Mouse (Mus musculus): Measurements from ENCODE around the gene Tmem108. TPM values are rescaled to one million over a fixed set of nuclear protein-coding genes. Genes with fewer than 3 reads are reported as not detected.

Tmem108 gene
- polyA plus RNA-seq, 1 experiment from 2014 or later = 18.4 TPM

DNA sequence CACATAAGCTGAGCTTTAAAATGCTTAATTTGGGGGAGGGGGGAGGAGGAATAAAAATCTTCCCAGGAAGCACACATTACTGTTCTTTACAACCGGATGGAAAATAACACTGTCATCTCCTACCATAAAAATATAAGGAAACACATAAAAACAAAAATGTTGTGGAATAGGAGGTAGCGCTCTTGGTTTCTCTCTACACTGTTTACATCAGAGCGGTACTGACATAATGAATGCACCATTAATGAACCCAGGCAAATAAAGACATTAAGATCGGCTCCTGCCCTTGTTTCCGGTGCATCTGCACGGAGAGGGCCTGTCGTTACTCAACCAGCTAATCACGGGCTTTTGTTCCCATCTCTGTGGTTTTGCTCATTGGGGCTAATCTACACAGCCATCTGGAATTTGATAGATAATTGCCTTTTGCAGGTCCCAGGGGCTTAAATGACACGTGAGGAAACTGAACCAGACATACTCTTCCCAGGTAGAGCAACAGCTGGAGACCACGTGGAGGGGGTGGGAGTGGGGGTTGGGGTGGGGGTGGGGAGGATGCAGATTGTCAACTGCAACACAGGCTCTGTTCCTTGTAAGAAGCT is 107.5 kb downstream of the Tmem108 start:
- no peaks in the 10 kb centered on the region for H3K27me3 ChIP-seq
- H3K4me3 ChIP-seq = no peak overlapping the region
- 0 out of 2 replicates have a peak, but pooled peaks have one; percentile 30 for ATAC-seq (ENCODE audit: insufficient number of reproducible peaks, insufficient read depth, low FRiP score, low TSS enrichment)
- H3K27ac ChIP-seq = peak overlapping the region; percentile 52; the same call in 1 of the 2 replicates
- H3K9me3 ChIP-seq = no peaks in the 10 kb centered on the region
- no peaks in the 10 kb centered on the region for H3K36me3 ChIP-seq
- 9% methylated on average over 10 of the region's 10 CpGs for WGBS
- peak overlapping the region; percentile 33 for H3K4me2 ChIP-seq (replicated peaks)
- H3K4me1 ChIP-seq = peaks cover 49% of the 10 kb centered on the region
- H3K9ac ChIP-seq = no peak overlapping the region

DNA sequence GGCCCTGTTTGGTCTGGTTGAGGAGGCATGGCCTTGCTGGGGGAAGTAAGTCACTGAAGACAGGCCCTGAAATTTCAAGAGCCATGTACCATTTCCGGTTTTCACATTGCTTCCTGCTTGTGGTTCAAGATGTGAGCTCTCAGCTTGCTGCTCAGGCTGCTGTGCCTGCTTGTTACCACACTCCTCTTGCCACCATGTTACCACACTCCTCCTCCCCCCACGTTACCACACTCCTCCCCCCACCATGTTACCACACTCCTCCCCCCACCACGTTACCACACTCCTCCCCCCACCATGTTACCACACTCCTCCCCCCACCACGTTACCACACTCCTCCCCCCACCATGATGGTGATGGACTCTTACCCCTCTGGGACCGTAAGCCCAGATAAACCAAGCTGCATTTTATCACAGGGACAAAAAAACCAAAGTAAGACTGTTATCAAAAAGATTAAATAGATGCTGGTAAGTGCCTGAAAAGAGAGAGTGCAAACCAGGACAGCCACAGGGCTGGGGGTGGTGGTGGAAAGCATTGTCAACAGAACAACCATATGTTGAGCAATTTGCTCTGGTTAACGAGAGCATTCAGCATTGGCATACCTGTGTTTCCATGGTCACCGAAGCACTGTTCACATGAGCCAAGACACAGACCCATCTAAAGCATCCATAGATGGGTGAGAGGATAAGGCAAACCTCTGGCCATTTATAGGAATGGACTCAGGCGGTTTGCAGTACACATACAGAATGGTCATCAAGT is 109.3 kb downstream of the Tmem108 start:
- H3K27ac ChIP-seq = no peak overlapping the region
- peaks cover 47% of the 10 kb centered on the region for H3K4me1 ChIP-seq

DNA sequence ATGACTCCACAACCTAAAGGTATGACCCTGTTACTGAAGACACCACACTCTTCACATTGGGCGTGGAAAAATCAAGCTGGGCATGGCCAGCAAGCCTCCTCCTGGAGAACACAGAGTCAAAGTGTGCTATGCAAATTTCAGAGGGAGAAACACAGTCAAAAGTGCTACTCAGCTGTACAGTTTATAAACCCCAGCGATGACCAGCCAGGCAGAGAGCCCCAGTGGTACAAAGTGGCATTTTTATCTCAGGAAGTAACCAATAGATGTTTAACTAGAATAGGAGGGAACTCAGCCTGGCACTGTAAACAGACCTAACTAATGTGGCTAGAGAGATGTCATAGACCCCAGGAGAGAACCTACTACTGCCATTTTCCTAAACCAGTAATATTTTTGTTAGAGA is 115.0 kb downstream of the Tmem108 start:
- WGBS = 84% methylated on average over 2 of the region's 2 CpGs
- H3K27me3 ChIP-seq = no peaks in the 10 kb centered on the region
- H3K4me1 ChIP-seq = peaks cover 8% of the 10 kb centered on the region; the same call in 1 of the 2 replicates
- no peak for ATAC-seq (ENCODE audit: insufficient number of reproducible peaks, insufficient read depth, low FRiP score, low TSS enrichment)
- no peaks in the 10 kb centered on the region for H3K9me3 ChIP-seq
- no peak overlapping the region for H3K4me3 ChIP-seq
- H3K9ac ChIP-seq = no peak overlapping the region
- H3K36me3 ChIP-seq = no peaks in the 10 kb centered on the region
- H3K4me2 ChIP-seq (replicated peaks) = no peak overlapping the region
- no peak overlapping the region for H3K27ac ChIP-seq

More for the DNA sequence above, 109.3 kb downstream of the Tmem108 start:
- no peaks in the 10 kb centered on the region for H3K27me3 ChIP-seq
- H3K4me3 ChIP-seq = no peak overlapping the region
- H3K9me3 ChIP-seq = no peaks in the 10 kb centered on the region
- ATAC-seq (ENCODE audit: insufficient number of reproducible peaks, insufficient read depth, low FRiP score, low TSS enrichment) = no peak
- no peak overlapping the region for H3K4me2 ChIP-seq (replicated peaks)
- WGBS = 57% methylated on average over 8 of the region's 8 CpGs
- no peak overlapping the region for H3K9ac ChIP-seq
- no peaks in the 10 kb centered on the region for H3K36me3 ChIP-seq

DNA sequence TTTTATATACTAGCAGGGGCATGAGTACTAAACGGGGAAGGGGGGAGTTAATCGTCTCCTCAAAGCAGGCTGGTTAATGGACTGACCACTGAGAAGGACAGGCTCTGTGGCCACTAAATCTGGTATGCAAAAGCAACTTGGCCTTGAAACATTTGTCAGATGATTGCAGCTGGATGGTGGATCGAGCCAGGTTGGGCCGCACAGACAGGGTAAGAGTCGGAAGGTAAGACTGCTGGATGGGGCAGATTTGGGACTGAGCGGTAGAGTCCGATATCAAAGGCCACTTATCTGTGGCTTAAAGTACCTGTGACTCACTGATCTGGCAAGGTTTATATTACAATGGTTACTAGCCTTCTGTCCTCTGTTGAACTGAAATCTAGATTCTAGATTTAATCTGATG is 115.9 kb downstream of the Tmem108 start:
- Histone ChIP-seq H3K4me1 (peaks cover 13% of the 10 kb centered on the region; the same call in 1 of the 2 replicates), H3K9ac (no peak overlapping the region), H3K36me3 (no peaks in the 10 kb centered on the region), H3K4me2 (replicated peaks) (no peak overlapping the region), H3K27me3 (no peaks in the 10 kb centered on the region), H3K4me3 (no peak overlapping the region), H3K9me3 (no peaks in the 10 kb centered on the region), H3K27ac (no peak overlapping the region)
- no peak for ATAC-seq (ENCODE audit: insufficient number of reproducible peaks, insufficient read depth, low FRiP score, low TSS enrichment)
- 93% methylated on average over 7 of the region's 7 CpGs for WGBS

DNA sequence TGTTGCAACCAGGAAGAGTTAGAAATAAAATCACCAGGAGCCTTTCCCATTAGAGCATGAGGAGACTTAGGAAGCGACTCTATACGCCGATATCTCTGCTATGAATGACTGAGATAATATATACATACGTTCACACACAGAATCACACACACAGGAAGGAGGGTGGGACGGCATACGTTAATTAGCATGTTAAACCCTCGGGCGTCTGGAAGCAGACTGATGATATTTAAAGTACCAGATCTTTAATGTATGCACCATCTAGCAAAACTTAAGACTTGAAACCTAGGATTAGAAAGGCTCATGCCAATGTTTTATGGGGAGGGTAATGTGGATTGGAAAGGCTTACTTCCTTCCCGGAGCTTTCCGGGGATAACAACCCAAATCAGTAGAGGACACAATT is 119.3 kb downstream of the Tmem108 start:
- Histone ChIP-seq H3K27me3 (no peaks in the 10 kb centered on the region), H3K4me2 (replicated peaks) (no peak overlapping the region), H3K4me1 (peaks cover 6% of the 10 kb centered on the region; the same call in 1 of the 2 replicates), H3K27ac (no peak overlapping the region), H3K4me3 (no peak overlapping the region), H3K36me3 (no peaks in the 10 kb centered on the region), H3K9ac (no peak overlapping the region), H3K9me3 (no peaks in the 10 kb centered on the region)
- no peak for ATAC-seq (ENCODE audit: insufficient number of reproducible peaks, insufficient read depth, low FRiP score, low TSS enrichment)
- 78% methylated on average over 10 of the region's 10 CpGs for WGBS

DNA sequence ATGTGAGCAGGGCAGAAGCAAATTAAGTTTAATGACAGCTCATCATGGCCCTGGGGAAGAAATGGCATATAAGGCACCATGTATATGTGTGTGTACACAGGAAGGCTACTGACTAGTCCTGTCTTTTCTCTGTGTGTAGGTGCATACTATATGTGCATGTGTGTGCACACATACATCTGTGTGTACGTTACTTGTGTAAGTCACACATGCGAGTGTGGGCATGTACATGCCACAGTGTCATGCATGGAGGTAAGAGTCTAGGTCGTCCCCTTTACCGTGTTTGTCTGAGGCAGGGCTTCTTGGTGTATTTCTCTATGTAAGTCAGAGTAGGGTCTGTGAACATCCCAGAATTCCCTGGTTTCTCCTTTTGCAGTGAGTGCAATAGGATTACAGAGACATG is 120.3 kb downstream of the Tmem108 start:
- Histone ChIP-seq H3K4me1 (peaks cover 4% of the 10 kb centered on the region; the same call in 1 of the 2 replicates), H3K27ac (no peak overlapping the region), H3K9ac (no peak overlapping the region), H3K9me3 (no peaks in the 10 kb centered on the region), H3K4me2 (replicated peaks) (no peak overlapping the region), H3K36me3 (no peaks in the 10 kb centered on the region), H3K27me3 (no peaks in the 10 kb centered on the region), H3K4me3 (no peak overlapping the region)
- ATAC-seq (ENCODE audit: insufficient number of reproducible peaks, insufficient read depth, low FRiP score, low TSS enrichment) = no peak
- WGBS = 94% methylated on average over 4 of the region's 4 CpGs

DNA sequence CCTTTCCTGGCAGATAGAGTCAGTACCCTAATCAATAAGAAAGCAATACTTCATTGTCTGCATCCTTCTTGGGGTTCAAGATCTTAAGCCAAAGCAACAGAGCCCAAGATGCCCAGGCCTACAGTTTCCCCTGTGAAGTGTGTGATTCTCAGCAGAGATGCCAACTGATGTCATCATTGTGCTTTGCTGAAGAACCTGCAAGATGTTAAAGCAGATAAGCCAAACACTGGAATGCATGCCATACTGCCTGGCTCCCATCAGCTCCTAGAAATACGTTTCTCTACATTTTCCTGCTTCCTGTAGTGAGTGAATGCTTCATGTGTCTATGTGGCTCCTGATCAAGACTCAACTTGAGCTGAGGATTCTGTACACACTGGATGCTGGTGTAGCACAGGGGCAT is 122.2 kb downstream of the Tmem108 start:
- Histone ChIP-seq H3K27ac (no peak overlapping the region), H3K4me1 (peaks cover 4% of the 10 kb centered on the region; the same call in 1 of the 2 replicates), H3K9ac (no peak overlapping the region), H3K27me3 (no peaks in the 10 kb centered on the region), H3K36me3 (no peaks in the 10 kb centered on the region), H3K4me3 (no peak overlapping the region), H3K9me3 (no peaks in the 10 kb centered on the region), H3K4me2 (replicated peaks) (no peak overlapping the region)
- 19% methylated on average over 1 of the region's 1 CpGs for WGBS
- ATAC-seq (ENCODE audit: insufficient number of reproducible peaks, insufficient read depth, low FRiP score, low TSS enrichment) = no peak

DNA sequence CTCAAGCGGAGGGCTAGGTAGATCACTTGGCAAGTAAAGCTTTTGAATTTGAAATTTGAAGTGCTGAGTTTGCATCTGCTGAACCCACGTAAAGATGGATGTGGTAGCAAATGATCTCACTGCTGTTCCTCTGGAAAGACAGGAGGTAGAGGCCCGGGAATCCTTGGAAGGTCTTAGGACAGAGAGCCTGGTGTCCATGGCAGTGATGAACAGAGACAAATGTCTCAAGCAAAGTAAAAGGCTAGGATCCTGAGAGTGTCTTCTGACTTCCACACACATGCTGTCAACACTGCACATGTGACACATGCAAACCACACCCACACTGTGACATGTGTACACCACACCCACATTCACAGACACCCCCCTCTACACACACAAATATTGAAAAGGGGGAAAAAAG is 124.2 kb downstream of the Tmem108 start:
- H3K4me3 ChIP-seq = no peak overlapping the region
- no peak overlapping the region for H3K9ac ChIP-seq
- H3K4me2 ChIP-seq (replicated peaks) = no peak overlapping the region
- no peak for ATAC-seq (ENCODE audit: insufficient number of reproducible peaks, insufficient read depth, low FRiP score, low TSS enrichment)
- no peaks in the 10 kb centered on the region for H3K27me3 ChIP-seq
- H3K9me3 ChIP-seq = no peaks in the 10 kb centered on the region
- no peaks in the 10 kb centered on the region for H3K36me3 ChIP-seq
- H3K4me1 ChIP-seq = peaks cover 4% of the 10 kb centered on the region; the same call in 1 of the 2 replicates
- H3K27ac ChIP-seq = no peak overlapping the region
- WGBS = 78% methylated on average over 3 of the region's 3 CpGs

DNA sequence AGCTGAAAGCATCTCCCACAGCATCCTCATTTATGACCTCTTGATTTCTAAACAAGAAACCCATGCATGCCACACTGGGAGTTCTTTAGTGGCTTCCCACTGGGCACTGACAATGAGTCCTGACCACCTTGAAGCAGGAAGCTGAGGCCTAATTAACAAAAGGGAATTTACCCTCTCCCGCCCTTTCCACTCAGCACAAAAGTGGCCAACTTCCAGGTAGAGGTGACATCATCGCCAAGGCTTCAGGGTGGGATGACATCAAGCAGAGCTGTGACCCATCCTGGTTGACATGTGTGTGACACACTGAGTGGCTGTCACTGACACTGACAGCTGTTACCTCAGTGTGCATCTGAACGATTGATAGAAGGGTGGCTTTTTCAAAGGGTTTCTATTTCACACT is 124.8 kb downstream of the Tmem108 start:
- Histone ChIP-seq H3K4me3 (no peak overlapping the region), H3K27me3 (no peaks in the 10 kb centered on the region), H3K9me3 (no peaks in the 10 kb centered on the region), H3K36me3 (no peaks in the 10 kb centered on the region), H3K4me2 (replicated peaks) (no peak overlapping the region), H3K9ac (no peak overlapping the region), H3K4me1 (peaks cover 4% of the 10 kb centered on the region; the same call in 1 of the 2 replicates), H3K27ac (no peak overlapping the region)
- 51% methylated on average over 3 of the region's 3 CpGs for WGBS
- ATAC-seq (ENCODE audit: insufficient number of reproducible peaks, insufficient read depth, low FRiP score, low TSS enrichment) = no peak

DNA sequence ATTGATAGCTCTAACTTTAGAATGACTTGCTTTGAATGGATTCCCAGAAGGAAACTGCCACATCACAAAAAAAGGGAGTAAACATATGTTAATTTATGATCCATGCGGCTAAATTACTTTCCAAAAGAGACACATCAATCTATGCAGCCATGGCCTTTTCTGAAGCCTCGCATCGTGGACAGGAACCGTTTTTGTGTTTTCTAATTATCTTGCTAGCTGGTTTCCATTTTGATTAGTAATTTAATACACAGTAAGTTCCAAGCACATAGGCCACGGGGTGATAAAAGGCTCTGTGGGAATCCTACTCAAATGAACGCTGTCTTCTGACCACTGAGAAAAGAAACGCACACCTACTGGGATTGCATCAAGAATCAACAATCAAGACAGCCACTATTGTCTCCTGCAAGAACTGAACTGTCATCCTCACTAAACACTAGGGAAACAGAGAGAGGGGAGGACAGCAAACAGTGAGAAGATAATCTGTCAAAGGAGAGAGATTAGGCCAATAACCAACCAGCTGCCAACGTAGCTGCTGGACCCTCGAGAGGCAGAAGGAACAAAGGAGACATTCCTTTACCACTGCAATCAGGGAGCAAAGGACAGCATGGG is 132.7 kb downstream of the Tmem108 start:
- H3K27ac ChIP-seq = no peak overlapping the region
- no peak overlapping the region for H3K4me2 ChIP-seq (replicated peaks)
- H3K27me3 ChIP-seq = no peaks in the 10 kb centered on the region
- no peaks in the 10 kb centered on the region for H3K9me3 ChIP-seq
- ATAC-seq (ENCODE audit: insufficient number of reproducible peaks, insufficient read depth, low FRiP score, low TSS enrichment) = no peak
- 32% methylated on average over 9 of the region's 9 CpGs for WGBS
- no peak overlapping the region for H3K9ac ChIP-seq
- H3K4me1 ChIP-seq = no peaks in the 10 kb centered on the region
- no peaks in the 10 kb centered on the region for H3K36me3 ChIP-seq
- H3K4me3 ChIP-seq = no peak overlapping the region

DNA sequence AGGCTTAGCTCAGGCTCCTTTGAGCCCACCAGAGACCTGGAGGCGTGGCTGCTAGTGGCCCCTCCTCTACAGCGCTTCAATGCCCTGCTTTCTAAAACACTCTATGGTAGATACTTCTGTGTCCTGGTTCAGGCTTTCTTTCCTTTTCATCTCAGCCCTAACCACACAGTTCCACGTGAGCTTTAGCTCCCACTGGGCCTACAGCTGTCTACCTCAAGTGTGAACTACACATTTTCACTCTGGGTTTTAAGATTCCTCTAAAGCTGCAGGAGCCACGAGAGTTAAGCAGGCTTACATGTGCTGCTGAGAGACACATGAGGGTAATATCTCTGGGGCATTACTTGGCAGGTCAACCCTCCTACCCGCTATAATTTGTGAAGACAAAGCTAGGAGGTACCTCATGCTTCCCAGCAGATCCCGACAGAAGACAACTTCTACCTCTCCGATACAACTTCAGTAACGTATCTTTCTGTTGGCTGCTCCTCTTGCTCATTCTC is 134.2 kb downstream of the Tmem108 start:
- H3K4me2 ChIP-seq (replicated peaks) = no peak overlapping the region
- no peak overlapping the region for H3K27ac ChIP-seq
- H3K27me3 ChIP-seq = no peaks in the 10 kb centered on the region
- WGBS = 82% methylated on average over 8 of the region's 8 CpGs
- no peak overlapping the region for H3K4me3 ChIP-seq
- no peaks in the 10 kb centered on the region for H3K9me3 ChIP-seq
- H3K9ac ChIP-seq = no peak overlapping the region
- H3K36me3 ChIP-seq = no peaks in the 10 kb centered on the region
- no peaks in the 10 kb centered on the region for H3K4me1 ChIP-seq
- ATAC-seq (ENCODE audit: insufficient number of reproducible peaks, insufficient read depth, low FRiP score, low TSS enrichment) = no peak

DNA sequence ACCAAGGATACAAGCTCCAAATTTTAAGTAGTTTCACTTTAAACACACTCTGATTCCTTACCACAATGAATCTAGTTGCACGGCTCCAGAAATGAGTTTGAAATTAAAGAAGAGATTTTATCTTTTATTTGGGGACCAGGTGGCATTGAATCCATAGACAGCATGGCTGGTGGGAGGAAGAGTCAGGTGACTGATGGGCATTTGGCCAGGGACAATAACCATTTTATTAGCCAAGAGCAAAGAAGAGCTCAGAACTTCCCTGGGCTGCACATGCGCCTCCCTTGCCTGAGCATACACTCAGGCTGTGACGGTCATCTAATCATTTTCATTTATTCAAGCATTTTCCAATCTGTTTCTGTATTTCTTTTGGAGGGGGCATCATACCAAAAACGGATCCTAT is 135.5 kb downstream of the Tmem108 start:
- Histone ChIP-seq H3K4me2 (replicated peaks) (no peak overlapping the region), H3K27me3 (no peaks in the 10 kb centered on the region), H3K9ac (no peak overlapping the region), H3K36me3 (no peaks in the 10 kb centered on the region), H3K4me1 (no peaks in the 10 kb centered on the region), H3K27ac (no peak overlapping the region), H3K9me3 (no peaks in the 10 kb centered on the region), H3K4me3 (no peak overlapping the region)
- WGBS = 84% methylated on average over 4 of the region's 4 CpGs
- ATAC-seq (ENCODE audit: insufficient number of reproducible peaks, insufficient read depth, low FRiP score, low TSS enrichment) = no peak
